In genomic region chr19:44045847-44046246, GRCm38 (mm10) we compare ENCODE assay signal across 29 mouse cellular contexts. TPM values are rescaled to one million over a fixed set of nuclear protein-coding genes. Genes with fewer than 3 reads are reported as not detected.
A peak's percentile ranks its signal among the peaks of the same experiment; 100 is the strongest.
DNase-seq lines count a peak whose midpoint lies in the region; ATAC-seq and TF ChIP-seq lines count a peak whose summit lies in the region.
"Had no signal": no experiment of that assay in that cellular context is flagged by ENCODE, and none has a peak within 500 bp of the region (broad histone marks: within the 10 kb centered on the region; RNA-seq: fewer than 3 reads in every experiment).

No protein-coding gene starts in this region.

- H3K27me3 ChIP-seq in splenic B cell, adult 2 months (ENCODE audit: control insufficient read depth, insufficient read depth, low read length, poor library complexity, severe bottlenecking), result no peaks in the 10 kb centered on the region; the same call in 1 of the 2 replicates
- H3K27me3 ChIP-seq in hindbrain, embryonic 14.5 days (ENCODE audit: control insufficient read depth, insufficient read depth, low read length), result no peaks in the 10 kb centered on the region
- H3K27me3 ChIP-seq: forebrain, embryonic 13.5 days; heart, embryonic 13.5 days; hindbrain, embryonic 15.5 days; Patski had no signal

- no peak for ATAC-seq in hindbrain, embryonic 14.5 days (ENCODE audit: low FRiP score)
- ATAC-seq: forebrain, embryonic 13.5 days; forebrain, embryonic 16.5 days; Patski had no signal

- H3K9ac ChIP-seq in hindbrain, embryonic 14.5 days, result no peak overlapping the region
- H3K9ac ChIP-seq: forebrain, embryonic 13.5 days; heart, embryonic 13.5 days; hindbrain, embryonic 15.5 days had no signal

- WGBS in hindbrain, embryonic 14.5 days, result 84% methylated on average over 3 of the region's 3 CpGs

- H3K4me2 ChIP-seq in hindbrain, embryonic 14.5 days (replicated peaks), result no peak overlapping the region
- H3K4me2 ChIP-seq: forebrain, embryonic 13.5 days; heart, embryonic 13.5 days; hindbrain, embryonic 15.5 days had no signal

- TF ChIP-seq CTCF in layer of hippocampus, adult 2 months (conservative IDR thresholded peaks at IDR 0.05), result no peak

- peaks cover 5% of the 10 kb centered on the region for H3K36me3 ChIP-seq in splenic B cell, adult 2 months (ENCODE audit: control insufficient read depth, insufficient read depth, low read length, poor library complexity, severe bottlenecking)
- H3K36me3 ChIP-seq in hindbrain, embryonic 14.5 days (replicated peaks; ENCODE audit: control insufficient read depth, insufficient read depth), result peaks cover 33% of the 10 kb centered on the region

- no peaks in the 10 kb centered on the region for H3K9me3 ChIP-seq in hindbrain, embryonic 14.5 days (ENCODE audit: control insufficient read depth, low read length)
- H3K9me3 ChIP-seq: forebrain, embryonic 10.5 days; forebrain, embryonic 13.5 days; heart, embryonic 13.5 days; hindbrain, embryonic 15.5 days had no signal

- H3K4me1 ChIP-seq in hindbrain, embryonic 14.5 days (replicated peaks; ENCODE audit: control insufficient read depth, insufficient read depth, low read length), result no peaks in the 10 kb centered on the region
- H3K4me1 ChIP-seq: heart, embryonic 13.5 days; hindbrain, embryonic 15.5 days had no signal

- no peak overlapping the region for H3K4me3 ChIP-seq in hindbrain, embryonic 14.5 days (replicated peaks; ENCODE audit: low read length)
- H3K4me3 ChIP-seq in layer of hippocampus, adult 2 months, result no peak overlapping the region
- H3K4me3 ChIP-seq: forebrain, embryonic 10.5 days; forebrain, embryonic 13.5 days; gastrocnemius, adult 2 months; heart, embryonic 13.5 days; hindbrain, embryonic 15.5 days had no signal

- H3K27ac ChIP-seq in hindbrain, embryonic 14.5 days, result no peak overlapping the region
- no peak overlapping the region for H3K27ac ChIP-seq in layer of hippocampus, adult 2 months
- H3K27ac ChIP-seq: forebrain, embryonic 10.5 days; forebrain, embryonic 13.5 days; gastrocnemius, adult 2 months; heart, embryonic 13.5 days; hindbrain, embryonic 15.5 days had no signal

- DNase-seq in 416B (ENCODE audit: low read depth) (peak; percentile 21), MEL-GATA-1-ER (ENCODE audit: extremely low read depth, low read depth) (peak; percentile 55)
- DNase-seq in B cell, adult 2 months, result peak; percentile 12 to 14
- peak; percentile 52 for DNase-seq in splenic B cell, adult 2 months (ENCODE audit: low read depth, low spot score)
- DNase-seq in hindbrain, embryonic 14.5 days (ENCODE audit: low spot score), result no peak
- DNase-seq in layer of hippocampus, postnatal 10 days (ENCODE audit: low spot score in 2 of 2), result no peak
- no peak for DNase-seq in layer of hippocampus, adult 2 months (ENCODE audit: low spot score in 2 of 2)
- DNase-seq: adrenal gland, adult 2 months; adrenal gland, postnatal 14 days; cerebellum, adult 11-12 months; cerebellum, adult 9-10 months; cerebellum, postnatal 14 days; gastrocnemius, adult 2 months; gastrocnemius, postnatal 14 days; heart, adult 18-20 months; heart, postnatal 14 days; heart, postnatal 4 days; kidney, adult 11 months had no signal

RNA-seq across cellular contexts. Expression of gene Cyp2c23, which starts 16.8 kb away (rescaled TPM):
- not detected in 2 replicates for polyA plus RNA-seq in hindbrain, embryonic 14.5 days (2014; fragmentation: Nextera tagmentation; extraction: Ambion mirVana)
- total RNA-seq in layer of hippocampus, postnatal 10 days (2021), result not detected
- total RNA-seq in layer of hippocampus, adult 2 months (2021), result not detected
- total RNA-seq: gastrocnemius, adult 2 months; gastrocnemius, postnatal 14 days; heart, postnatal 4 days had no signal
- polyA plus RNA-seq: embryonic facial prominence, embryonic 11.5 days; embryonic facial prominence, embryonic 14.5 days; forebrain, embryonic 10.5 days; forebrain, embryonic 13.5 days; forebrain, embryonic 16.5 days; heart, embryonic 16.5 days; hindbrain, embryonic 11.5 days; hindbrain, embryonic 15.5 days; intestine, embryonic 14.5 days had no signal

RNA-seq across cellular contexts. Expression of gene Erlin1, which starts 23.7 kb away (rescaled TPM):
- polyA plus RNA-seq in hindbrain, embryonic 14.5 days (2014; fragmentation: Nextera tagmentation; extraction: Ambion mirVana), result 17.1 and 17.8 TPM in 2 replicates
- 10 to 100 TPM; 19.2 to 20.0 TPM for total RNA-seq in layer of hippocampus, postnatal 10 days (2021)
- total RNA-seq in layer of hippocampus, adult 2 months (2021), result 10 to 100 TPM; 17.8 to 20.4 TPM

RNA-seq across cellular contexts. Expression of gene Cpn1, which starts 59.5 kb away (rescaled TPM):
- 0.20 and 0.26 TPM in 2 replicates for polyA plus RNA-seq in hindbrain, embryonic 14.5 days (2014; fragmentation: Nextera tagmentation; extraction: Ambion mirVana)
- under 1 TPM; 0.25 to 0.30 TPM for total RNA-seq in layer of hippocampus, postnatal 10 days (2021)
- total RNA-seq in layer of hippocampus, adult 2 months (2021), result under 1 TPM in 1 of 2 experiments, not detected in 1; 0.36 TPM
- total RNA-seq: gastrocnemius, adult 2 months; gastrocnemius, postnatal 14 days; heart, adult 18-20 months; heart, postnatal 4 days had no signal
- polyA plus RNA-seq: adrenal gland, adult 2 months; embryonic facial prominence, embryonic 11.5 days had no signal

Comparison
In these comparisons a context has a peak if more than half of its experiments do, and no peak if none do; other contexts are left out.
1. DNase-seq: peak in 416B (single experiment), B cell, adult 2 months (2 of 2), MEL-GATA-1-ER (single experiment) and splenic B cell, adult 2 months (single experiment); none in hindbrain, embryonic 14.5 days (single experiment), layer of hippocampus, postnatal 10 days (0 of 2) and layer of hippocampus, adult 2 months (0 of 2).